Mouse (Mus musculus) CD8-positive naive resting alpha-beta T cell, adult 2 months (primary cell): ENCODE measurements around the gene Vmn1r124.
"Not testable (repeated sequence)": the region's sequence is repeated elsewhere in the genome, so short reads cannot be mapped to it uniquely, and the experiment has no call there.

ENCODE experiments used
- DNase-seq, 2 experiments: peaks; one replicate each; pipeline ENCODE4 v3.0.0; 2022; ENCODE audit warnings: low read depth in 2 of 2, low spot score in 2 of 2

Vmn1r124 gene

DNA sequence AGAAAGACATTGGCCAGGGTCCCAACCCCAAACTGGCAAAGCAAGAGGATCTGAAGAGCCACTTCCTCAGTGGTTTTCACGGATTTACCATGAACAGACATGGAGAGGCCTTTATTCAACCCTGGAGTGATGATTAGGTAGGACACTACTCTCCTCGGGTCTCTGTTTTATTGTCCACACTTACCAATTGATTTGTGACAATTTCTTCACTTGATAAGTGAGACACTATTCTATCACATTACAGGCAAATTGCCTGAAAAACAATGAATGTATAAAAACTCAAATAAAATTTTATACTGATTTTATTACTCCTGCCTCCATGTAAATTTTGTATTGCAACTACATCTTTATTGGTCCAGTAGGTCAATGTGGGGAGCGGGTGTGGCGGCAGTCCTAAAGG lies at the start of gene Vmn1r124:
Vmn1r124 (minus strand) TSS at position 101 of the 400 bp plus-strand sequence.
- not testable (repeated sequence) for DNase-seq

DNA sequence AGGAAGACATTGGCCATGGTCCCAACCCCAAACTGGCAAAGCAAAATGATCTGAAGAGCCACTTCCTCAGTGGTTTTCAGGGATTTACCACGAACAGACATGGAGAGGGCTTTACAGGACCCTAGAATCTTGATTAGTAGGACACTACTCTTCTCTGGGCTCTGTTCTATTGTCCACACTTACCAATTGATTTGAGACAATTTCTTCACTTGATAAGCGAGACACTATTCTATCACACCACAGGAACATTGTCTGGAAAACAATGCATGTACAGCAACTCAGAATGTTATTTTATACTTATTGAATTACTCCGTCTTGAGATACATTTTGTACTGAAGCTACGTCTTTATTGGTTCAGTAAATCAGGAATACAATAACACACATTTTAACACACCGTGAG lies 41.0 kb upstream of the Vmn1r124 start, which contains the start of gene Vmn1r126:
Vmn1r126 (minus strand) TSS at position 101 of the 400 bp plus-strand sequence.
- DNase-seq: not testable (repeated sequence)

DNA sequence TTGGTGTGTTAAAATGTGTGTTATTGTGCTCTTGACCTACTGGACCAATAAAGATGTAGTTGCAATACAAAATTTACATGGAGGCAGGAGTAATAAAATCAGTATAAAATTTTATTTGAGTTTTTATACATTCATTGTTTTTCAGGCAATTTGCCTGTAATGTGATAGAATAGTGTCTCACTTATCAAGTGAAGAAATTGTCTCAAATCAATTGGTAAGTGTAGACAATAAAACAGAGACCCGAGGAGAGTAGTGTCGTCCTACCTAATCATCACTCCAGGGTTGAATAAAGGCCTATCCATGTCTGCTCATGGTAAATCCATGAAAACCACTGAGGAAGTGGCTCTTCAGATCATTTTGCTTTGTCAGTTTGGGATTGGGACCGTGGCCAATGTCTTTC lies 11.5 kb upstream of the Vmn1r124 start, which contains the start of gene Vmn1r125:
Vmn1r125 (plus strand) TSS at position 301 of the 400 bp plus-strand sequence.
- not testable (repeated sequence) for DNase-seq
